Mouse (Mus musculus) megakaryocyte progenitor cell, adult 5-6 weeks (primary cell): Measurements from ENCODE around the gene Ugt1a8. TPM values are rescaled to one million over a fixed set of nuclear protein-coding genes. Genes with fewer than 3 reads are reported as not detected.

ENCODE experiments used
- ATAC-seq: replicated peaks from 2 replicates; pipeline ENCODE4 v1.8.0; 2016; ENCODE audit warnings: mild to moderate bottlenecking, moderate TSS enrichment, inconsistent platforms; ENCODE audit not compliant: poor library complexity
- total RNA-seq, 2 experiments: library from RNA; stranded (forward) in 1 of 2; stranded (reverse) in 1 of 2; fragments of 157-497, 149-512 nt in 1 of 2; fragments of 200-1000 nt in 1 of 2; gene quantifications; 2 replicates each; pipeline versions ENCODE4 v1.2.3 to v1.2.4; 2015 to 2017

Ugt1a8 gene
- total RNA-seq, 2 experiments from 2014 or later: not detected

- ATAC-seq: no peak
Measured at GRCm38 (mm10) chr1:88257681-88258080, 170.1 kb downstream of the Ugt1a8 start.

GRCm38 (mm10) chr1:88258361-88258760 is 170.7 kb downstream of the Ugt1a8 start:
- no peak for ATAC-seq

GRCm38 (mm10) chr1:88258881-88259642 is 171.4 kb downstream of the Ugt1a8 start:
- ATAC-seq: peak; percentile 12

- peak; percentile 0 for ATAC-seq
Measured at GRCm38 (mm10) chr1:88259643-88260024, 172.0 kb downstream of the Ugt1a8 start.

GRCm38 (mm10) chr1:88260114-88260513 is 172.5 kb downstream of the Ugt1a8 start:
- ATAC-seq: 0 out of 2 replicates have a peak, but pooled peaks have one; percentile 0

- peak; percentile 14 for ATAC-seq
Measured at GRCm38 (mm10) chr1:88260604-88261377, 173.2 kb downstream of the Ugt1a8 start.

GRCm38 (mm10) chr1:88261706-88262105 is 174.1 kb downstream of the Ugt1a8 start:
- ATAC-seq: peak; percentile 0; the same call in 1 of the 2 replicates

GRCm38 (mm10) chr1:88262255-88262654 is 174.6 kb downstream of the Ugt1a8 start:
- ATAC-seq: peak; percentile 2; the same call in 1 of the 2 replicates

GRCm38 (mm10) chr1:88262961-88263360 is 175.3 kb downstream of the Ugt1a8 start:
- no peak for ATAC-seq

GRCm38 (mm10) chr1:88263778-88264177 is 176.2 kb downstream of the Ugt1a8 start:
- no peak for ATAC-seq

GRCm38 (mm10) chr1:88264237-88264868 is 176.7 kb downstream of the Ugt1a8 start:
- ATAC-seq: no peak

- no peak for ATAC-seq
Measured at GRCm38 (mm10) chr1:88264869-88265240, 177.2 kb downstream of the Ugt1a8 start.

GRCm38 (mm10) chr1:88266123-88266522 is 178.5 kb downstream of the Ugt1a8 start:
- ATAC-seq: no peak

- no peak for ATAC-seq
Measured at GRCm38 (mm10) chr1:88267489-88267888, 179.9 kb downstream of the Ugt1a8 start.

GRCm38 (mm10) chr1:88268070-88268469 is 180.5 kb downstream of the Ugt1a8 start:
- ATAC-seq: no peak

Other genes starting within 250 kb of the Ugt1a8 start
- gene Dgkd, start 234.5 kb upstream of the Ugt1a8 start, total RNA-seq (2015): 43.0 and 45.0 TPM in 2 replicates
- gene Dgkd, start 234.5 kb upstream of the Ugt1a8 start, total RNA-seq (2017): 44.3 and 46.7 TPM in 2 replicates
- 5.5 and 13.0 TPM in 2 replicates for gene Usp40, start 79.3 kb upstream of the Ugt1a8 start, total RNA-seq (2015)
- gene Usp40, start 79.3 kb upstream of the Ugt1a8 start, total RNA-seq (2017): 11.3 and 13.2 TPM in 2 replicates
- not detected in 2 replicates for gene Ugt1a10, start 32.4 kb upstream of the Ugt1a8 start, total RNA-seq (2015)
- not detected in 2 replicates for gene Ugt1a10, start 32.4 kb upstream of the Ugt1a8 start, total RNA-seq (2017)
- gene Ugt1a9, start 17.0 kb upstream of the Ugt1a8 start, total RNA-seq (2015): not detected in 2 replicates
- gene Ugt1a9, start 17.0 kb upstream of the Ugt1a8 start, total RNA-seq (2017): not detected in 2 replicates
- gene Ugt1a7c, start 7.2 kb downstream of the Ugt1a8 start, total RNA-seq (2015): 24.0 and 29.5 TPM in 2 replicates
- gene Ugt1a7c, start 7.2 kb downstream of the Ugt1a8 start, total RNA-seq (2017): 37.6 and 47.2 TPM in 2 replicates
- 0.91 and 1.0 TPM in 2 replicates for gene Ugt1a6b, start 15.4 kb downstream of the Ugt1a8 start, total RNA-seq (2015)
- gene Ugt1a6b, start 15.4 kb downstream of the Ugt1a8 start, total RNA-seq (2017): 0.87 and 1.6 TPM in 2 replicates
- gene Ugt1a6a, start 47.0 kb downstream of the Ugt1a8 start, total RNA-seq (2015): 2.6 and 2.7 TPM in 2 replicates
- gene Ugt1a6a, start 47.0 kb downstream of the Ugt1a8 start, total RNA-seq (2017): 0.71 and 2.0 TPM in 2 replicates
- 1.0 and 2.5 TPM in 2 replicates for gene Ugt1a5, start 78.2 kb downstream of the Ugt1a8 start, total RNA-seq (2015)
- gene Ugt1a5, start 78.2 kb downstream of the Ugt1a8 start, total RNA-seq (2017): 0.81 TPM in 1 of 2 replicates, not detected in the other
- gene Ugt1a2, start 112.8 kb downstream of the Ugt1a8 start, total RNA-seq (2015): 0.42 and 1.1 TPM in 2 replicates
- gene Ugt1a2, start 112.8 kb downstream of the Ugt1a8 start, total RNA-seq (2017): 0.57 TPM in 1 of 2 replicates, not detected in the other
- 0.68 and 2.4 TPM in 2 replicates for gene Dnajb3, start 118.0 kb downstream of the Ugt1a8 start, total RNA-seq (2015)
- gene Dnajb3, start 118.0 kb downstream of the Ugt1a8 start, total RNA-seq (2017): 0.17 and 1.2 TPM in 2 replicates
- 0.39 and 0.83 TPM in 2 replicates for gene Ugt1a1, start 124.1 kb downstream of the Ugt1a8 start, total RNA-seq (2015)
- gene Ugt1a1, start 124.1 kb downstream of the Ugt1a8 start, total RNA-seq (2017): 0.14 and 0.83 TPM in 2 replicates
- 0.39 and 1.1 TPM in 2 replicates for gene Mroh2a, start 139.2 kb downstream of the Ugt1a8 start, total RNA-seq (2015)
- gene Mroh2a, start 139.2 kb downstream of the Ugt1a8 start, total RNA-seq (2017): 0.10 and 0.17 TPM in 2 replicates
- gene Hjurp, start 189.8 kb downstream of the Ugt1a8 start, total RNA-seq (2015): 104 and 106 TPM in 2 replicates
- gene Hjurp, start 189.8 kb downstream of the Ugt1a8 start, total RNA-seq (2017): 156 and 189 TPM in 2 replicates
- gene Trpm8, start 189.8 kb downstream of the Ugt1a8 start, total RNA-seq (2015): not detected in 2 replicates
- gene Trpm8, start 189.8 kb downstream of the Ugt1a8 start, total RNA-seq (2017): not detected in 2 replicates